Mouse (Mus musculus) heart, embryonic 12.5 days (tissue): ENCODE results near the gene Siae. TPM values are rescaled to one million over a fixed set of nuclear protein-coding genes. Genes with fewer than 3 reads are reported as not detected.

Experiments used
- ATAC-seq: fragments of 200-750 bp; cut with Nextera tagmentation; 2 replicates; pipeline ENCODE4 v1.8.0; 2017; ENCODE audit warnings: moderate TSS enrichment, moderate library complexity; ENCODE audit not compliant: insufficient number of reproducible peaks, low FRiP score
- H3K27ac ChIP-seq: fragments of 300-500 bp; sonication (generic); 2 replicates; pipeline ENCODE4 v1.5.1; 2016; ENCODE audit warnings: mild to moderate bottlenecking, moderate library complexity; ENCODE audit not compliant: poor library complexity, severe bottlenecking
- H3K27me3 ChIP-seq: fragments of 300-500 bp; sonication (generic); replicated peaks from 2 replicates; pipeline ENCODE4 v1.6.1; 2016; ENCODE audit warnings: mild to moderate bottlenecking, moderate library complexity
- H3K36me3 ChIP-seq: fragments of 300-500 bp; sonication (generic); 2 replicates; pipeline ENCODE4 v1.6.1; 2016; ENCODE audit warnings: mild to moderate bottlenecking, moderate library complexity
- H3K4me1 ChIP-seq: fragments of 300-500 bp; sonication (generic); replicated peaks from 2 replicates; pipeline ENCODE4 v1.6.1; 2016; ENCODE audit warnings: mild to moderate bottlenecking
- H3K4me2 ChIP-seq: fragments of 300-500 bp; sonication (generic); 2 replicates; pipeline ENCODE4 v1.6.1; 2016; ENCODE audit warnings: mild to moderate bottlenecking, moderate library complexity
- H3K4me3 ChIP-seq: fragments of 300-500 bp; sonication (generic); 2 replicates; pipeline ENCODE4 v1.5.1; 2016; ENCODE audit warnings: mild to moderate bottlenecking
- H3K9ac ChIP-seq: fragments of 300-500 bp; sonication (generic); 2 replicates; pipeline ENCODE4 v1.6.1; 2016; ENCODE audit warnings: mild to moderate bottlenecking, moderate library complexity
- H3K9me3 ChIP-seq: fragments of 300-500 bp; sonication (generic); replicated peaks from 2 replicates; pipeline ENCODE4 v1.6.1; 2016; ENCODE audit warnings: mild to moderate bottlenecking, moderate library complexity
- WGBS: fragments of 180-500 bp; shearing (Covaris S2); methylation state at CpG from one replicate; pipeline ENCODE4 v1.1.7; 2016; 5-methylcytosine and 5-hydroxymethylcytosine counted together
- polyA plus RNA-seq: library from polyadenylated mRNA; unstranded; fragments of >200 nt; fragmentation: Nextera tagmentation; extraction: Ambion mirVana; gene quantifications from 2 replicates; pipeline ENCODE4 v1.2.1, GENCODE M21; 2016

Siae gene
- polyA plus RNA-seq, 1 experiment from 2014 or later: 11.1 TPM

- H3K27ac ChIP-seq: no peak overlapping the region
- WGBS: 75% methylated on average over 3 of the region's 3 CpGs
- no peaks in the 10 kb centered on the region for H3K27me3 ChIP-seq
- H3K9me3 ChIP-seq: no peaks in the 10 kb centered on the region
- H3K4me2 ChIP-seq: no peak overlapping the region
- H3K9ac ChIP-seq: no peak overlapping the region
- H3K4me3 ChIP-seq: no peak overlapping the region
- no peaks in the 10 kb centered on the region for H3K4me1 ChIP-seq
- no peak for ATAC-seq
- no peaks in the 10 kb centered on the region for H3K36me3 ChIP-seq
Observed at GRCm38 (mm10) chr9:37687288-37687940, 131.9 kb downstream of the Siae start.

GRCm38 (mm10) chr9:37687941-37688303, 132.4 kb downstream of the Siae start:
- Histone ChIP-seq H3K9ac (no peak overlapping the region), H3K36me3 (no peaks in the 10 kb centered on the region), H3K4me3 (no peak overlapping the region), H3K4me1 (no peaks in the 10 kb centered on the region), H3K9me3 (no peaks in the 10 kb centered on the region), H3K27ac (no peak overlapping the region), H3K4me2 (no peak overlapping the region), H3K27me3 (no peaks in the 10 kb centered on the region)
- WGBS: 42% methylated on average over 3 of the region's 3 CpGs
- no peak for ATAC-seq

- H3K4me2 ChIP-seq: no peak overlapping the region
- H3K4me1 ChIP-seq: no peaks in the 10 kb centered on the region
Observed at GRCm38 (mm10) chr9:37689970-37690686, 134.6 kb downstream of the Siae start.

More at GRCm38 (mm10) chr9:37689970-37690686, 134.6 kb downstream of the Siae start:
- no peaks in the 10 kb centered on the region for H3K9me3 ChIP-seq
- no peak overlapping the region for H3K4me3 ChIP-seq
- ATAC-seq: no peak
- no peak overlapping the region for H3K27ac ChIP-seq
- no peaks in the 10 kb centered on the region for H3K36me3 ChIP-seq
- 55% methylated on average over 5 of the region's 5 CpGs for WGBS
- H3K27me3 ChIP-seq: no peaks in the 10 kb centered on the region
- H3K9ac ChIP-seq: no peak overlapping the region

Other genes starting within 250 kb of the Siae start
- 5.4 and 5.6 TPM in 2 replicates for gene Ccdc15, start 207.3 kb upstream of the Siae start, polyA plus RNA-seq
- gene Hepacam, start 188.3 kb upstream of the Siae start, polyA plus RNA-seq: 0.06 TPM in 1 of 2 replicates, not detected in the other
- 4.6 and 6.2 TPM in 2 replicates for gene Robo4, start 153.8 kb upstream of the Siae start, polyA plus RNA-seq
- gene Robo3, start 122.5 kb upstream of the Siae start, polyA plus RNA-seq: 0.10 and 0.20 TPM in 2 replicates
- 21.7 and 28.2 TPM in 2 replicates for gene Msantd2, start 66.4 kb upstream of the Siae start, polyA plus RNA-seq
- gene Esam, start 27.6 kb upstream of the Siae start, polyA plus RNA-seq: 54.6 and 59.8 TPM in 2 replicates
- gene Vsig2, start 16.4 kb upstream of the Siae start, polyA plus RNA-seq: 1.6 and 1.9 TPM in 2 replicates
- 7.4 and 11.3 TPM in 2 replicates for gene Nrgn, start 2.8 kb upstream of the Siae start, polyA plus RNA-seq
- gene Spa17, start 58.0 kb downstream of the Siae start, polyA plus RNA-seq: 6.2 and 6.7 TPM in 2 replicates
- 151 and 162 TPM in 2 replicates for gene Tbrg1, start 101.6 kb downstream of the Siae start, polyA plus RNA-seq
- 0.14 TPM in 1 of 2 replicates, not detected in the other for gene Panx3, start 113.5 kb downstream of the Siae start, polyA plus RNA-seq
- gene Olfr160, start 160.6 kb downstream of the Siae start, polyA plus RNA-seq: not detected in 2 replicates
- not detected in 2 replicates for gene Olfr874, start 189.4 kb downstream of the Siae start, polyA plus RNA-seq
- gene Olfr875, start 216.2 kb downstream of the Siae start, polyA plus RNA-seq: not detected in 2 replicates
- gene Olfr876, start 247.3 kb downstream of the Siae start, polyA plus RNA-seq: not detected in 2 replicates